Mouse (Mus musculus) brain, embryonic 14.5 days (tissue): ENCODE results near the gene 1700001C19Rik. TPM values are rescaled to one million over a fixed set of nuclear protein-coding genes. Genes with fewer than 3 reads are reported as not detected.
"Not testable (repeated sequence)": the region's sequence is repeated elsewhere in the genome, so short reads cannot be mapped to it uniquely, and the experiment has no call there.

Experiments
- DNase-seq: peaks from one replicate; pipeline ENCODE4 v3.0.0-alpha.2; 2011; ENCODE audit warnings: low read depth
- CTCF ChIP-seq: fragments of 200-500 bp; IDR thresholded peaks from 2 replicates; pipeline ENCODE4 v1.5.1; 2012; ENCODE audit warnings: inconsistent platforms, mild to moderate bottlenecking, moderate library complexity, borderline replicate concordance; ENCODE audit not compliant: insufficient read depth, insufficient read length; ENCODE audit errors: extremely low read depth
- POLR2A ChIP-seq: fragments of 200-500 bp; IDR thresholded peaks from 2 replicates; pipeline ENCODE4 v1.6.1; 2012; ENCODE audit warnings: mild to moderate bottlenecking, inconsistent platforms, borderline replicate concordance; ENCODE audit not compliant: poor library complexity, insufficient read depth, insufficient read length, severe bottlenecking; ENCODE audit errors: extremely low read depth
- polyA plus RNA-seq: library from polyadenylated mRNA; depleted of rRNA; stranded (reverse); fragments of >200 nt; gene quantifications from 2 replicates; pipeline ENCODE4 v1.2.3, GENCODE M21; 2012

Gene 1700001C19Rik
- polyA plus RNA-seq, 1 experiment, result 0.41 TPM

DNA sequence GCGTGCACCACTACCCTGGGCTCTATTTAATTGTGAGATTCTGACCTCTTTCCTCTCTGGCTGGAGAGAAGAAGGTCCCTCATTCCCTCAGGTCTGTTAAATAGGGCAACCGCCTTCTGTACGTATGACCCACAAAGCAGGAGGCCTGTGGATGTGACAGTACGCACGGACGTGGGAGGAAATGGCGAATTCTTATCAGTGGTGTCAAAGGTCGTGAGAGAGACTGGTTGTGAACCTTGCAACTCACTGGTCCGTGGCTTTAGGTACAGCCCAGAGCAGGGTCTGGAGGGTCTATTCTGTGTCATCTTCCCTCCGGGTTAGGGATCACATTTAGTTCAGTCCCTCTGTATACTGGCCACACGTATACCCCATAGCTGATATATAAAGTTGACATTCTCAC is 8.3 kb upstream of the 1700001C19Rik start:
- DNase-seq, result no peak
- TF ChIP-seq CTCF (no peak), POLR2A (no peak)

DNA sequence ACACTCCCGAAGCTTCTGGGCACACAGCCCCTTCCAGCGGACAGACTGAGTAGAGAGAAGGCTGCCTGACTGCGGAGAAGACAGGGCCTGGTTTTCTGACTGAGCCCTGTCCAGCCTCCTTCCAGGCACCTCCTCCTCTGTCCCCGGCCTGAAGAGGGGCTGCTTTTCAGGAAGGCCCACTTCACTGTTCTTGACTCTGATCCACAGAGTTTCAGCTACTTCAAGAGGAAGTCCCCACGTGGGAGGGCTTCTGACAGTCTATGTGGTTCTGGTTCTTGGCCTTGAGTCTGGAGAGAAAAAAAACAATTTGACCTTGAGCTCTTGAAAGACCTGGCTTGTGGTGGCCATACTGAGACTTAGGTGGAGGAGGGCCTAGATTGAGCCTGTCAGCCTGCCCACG is 6.9 kb upstream of the 1700001C19Rik start:
- TF ChIP-seq POLR2A, result no peak
- no peak for TF ChIP-seq CTCF
- DNase-seq, result no peak

GRCm38 (mm10) chr17:47442271-47442670 is 5.1 kb upstream of the 1700001C19Rik start:
- TF ChIP-seq CTCF (no peak), POLR2A (no peak)
- no peak for DNase-seq

DNA sequence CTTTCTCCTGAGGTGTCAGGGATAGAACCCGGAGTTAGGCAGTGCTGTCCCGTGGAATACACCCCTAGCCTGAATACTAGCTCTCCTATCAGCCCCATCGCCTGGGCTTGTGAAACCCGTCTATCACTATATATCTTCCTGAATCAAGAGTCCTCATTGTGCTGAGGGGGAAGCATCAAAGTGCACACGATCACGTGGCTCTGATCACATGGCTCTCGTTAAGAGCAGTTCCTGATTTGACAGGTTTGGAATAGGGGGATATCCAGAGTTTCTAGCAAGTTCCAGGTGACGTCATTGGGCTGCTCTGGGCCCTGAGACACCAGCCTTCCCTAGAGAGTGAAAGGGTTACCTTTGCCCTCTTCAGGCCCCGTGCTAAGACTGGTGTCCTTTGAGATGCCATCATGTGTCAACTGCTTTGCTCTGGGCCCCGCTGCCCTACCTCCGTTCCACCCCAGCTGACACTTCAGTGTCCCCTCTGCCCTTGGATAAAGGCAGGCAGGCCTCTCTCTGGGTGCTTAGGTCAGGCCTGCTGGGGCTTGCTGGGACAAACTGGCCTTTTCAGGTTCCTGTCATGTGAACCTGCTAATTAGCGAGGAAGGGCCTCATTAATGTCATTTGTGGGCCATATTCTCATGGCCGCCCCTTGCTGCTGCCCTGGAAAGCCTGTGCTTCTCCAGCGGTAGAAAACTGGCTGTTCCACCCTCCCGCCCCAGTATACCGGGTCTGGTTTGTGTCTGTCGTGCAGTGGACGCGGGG is 4.3 kb upstream of the 1700001C19Rik start:
- no peak for TF ChIP-seq POLR2A
- TF ChIP-seq CTCF, result no peak
- DNase-seq, result no peak

DNA sequence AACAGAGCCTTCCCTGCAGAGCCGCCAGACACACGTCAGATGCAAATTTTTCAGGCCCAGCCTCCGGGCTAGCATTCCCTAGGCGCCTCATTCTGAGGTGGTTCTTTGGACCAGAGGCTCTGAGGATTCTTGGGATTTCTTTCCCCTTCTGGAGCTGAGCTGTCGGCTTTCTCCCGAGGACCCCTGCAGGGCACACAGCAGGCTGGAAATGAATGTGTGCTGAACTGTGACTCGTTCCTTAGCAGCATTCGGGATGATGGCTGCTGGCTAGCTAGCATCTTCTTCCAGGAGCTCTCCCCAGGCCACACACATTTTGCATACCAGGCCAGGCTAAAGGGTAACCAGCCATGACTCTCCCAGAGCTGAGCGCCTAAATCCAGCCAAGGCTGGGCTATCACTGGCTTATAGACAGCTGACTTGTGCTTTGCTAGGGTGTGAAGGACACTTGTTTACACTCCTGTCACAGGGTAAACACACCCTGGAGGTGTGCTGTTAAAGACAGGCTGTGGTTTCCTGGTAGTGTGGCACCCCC is 3.2 kb upstream of the 1700001C19Rik start:
- TF ChIP-seq CTCF (no peak), POLR2A (no peak)
- DNase-seq, result peak; percentile 40

DNA sequence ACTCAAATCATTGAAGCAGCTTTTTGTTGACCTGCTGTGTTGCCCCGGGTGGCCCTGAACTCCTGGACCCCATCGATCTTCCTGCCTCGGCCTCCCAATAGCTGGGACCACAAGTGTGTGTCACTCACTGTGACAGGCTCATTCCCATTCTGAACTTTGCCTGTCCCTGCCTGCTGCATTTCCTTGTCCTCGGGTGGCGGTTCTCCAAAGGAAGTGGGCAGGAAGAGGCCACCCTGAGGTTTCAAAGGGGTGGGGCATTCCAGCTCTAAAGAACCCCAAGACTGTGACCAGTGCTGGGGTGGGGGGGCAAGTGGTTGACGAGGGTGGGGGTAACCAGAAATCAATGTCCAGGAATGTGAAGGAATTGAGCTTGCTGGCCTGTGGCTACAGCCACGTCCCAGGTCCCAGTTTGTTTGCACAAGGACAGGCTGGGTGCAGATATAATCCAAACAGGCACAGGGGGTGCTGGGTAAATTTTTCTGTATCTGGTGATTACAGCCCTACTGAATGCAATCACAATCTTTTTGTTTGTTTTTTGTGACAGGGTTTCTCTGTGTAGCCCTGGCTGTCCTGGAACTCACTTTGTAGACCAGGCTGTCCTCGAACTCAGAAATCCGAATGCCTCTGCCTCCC is 2.3 kb upstream of the 1700001C19Rik start:
- no peak for TF ChIP-seq POLR2A
- TF ChIP-seq CTCF, result no peak

DNA sequence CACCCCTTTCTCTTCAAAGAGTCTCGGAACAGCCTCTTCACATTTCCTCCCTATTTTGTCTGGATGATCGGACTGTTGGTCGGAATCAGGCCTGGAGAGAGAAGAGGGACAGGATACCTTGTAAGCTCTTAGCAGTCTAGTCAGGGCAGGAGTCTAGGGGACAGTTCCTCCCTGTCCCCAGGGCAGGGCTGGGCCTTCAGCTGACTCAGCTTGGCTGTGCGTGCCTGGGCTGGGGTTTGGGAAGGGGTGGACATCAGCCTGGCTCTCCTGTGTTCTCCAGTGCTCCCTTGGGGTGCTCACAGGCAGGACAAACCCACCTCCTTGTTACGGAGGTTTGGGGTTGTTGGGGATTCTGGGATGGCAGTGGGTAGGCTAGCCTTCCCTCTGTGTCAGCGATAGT is 1.4 kb upstream of the 1700001C19Rik start:
- DNase-seq, result no peak
- TF ChIP-seq CTCF, result no peak
- TF ChIP-seq POLR2A, result no peak

More for the DNA sequence above, 2.3 kb upstream of the 1700001C19Rik start:
- no peak for DNase-seq

DNA sequence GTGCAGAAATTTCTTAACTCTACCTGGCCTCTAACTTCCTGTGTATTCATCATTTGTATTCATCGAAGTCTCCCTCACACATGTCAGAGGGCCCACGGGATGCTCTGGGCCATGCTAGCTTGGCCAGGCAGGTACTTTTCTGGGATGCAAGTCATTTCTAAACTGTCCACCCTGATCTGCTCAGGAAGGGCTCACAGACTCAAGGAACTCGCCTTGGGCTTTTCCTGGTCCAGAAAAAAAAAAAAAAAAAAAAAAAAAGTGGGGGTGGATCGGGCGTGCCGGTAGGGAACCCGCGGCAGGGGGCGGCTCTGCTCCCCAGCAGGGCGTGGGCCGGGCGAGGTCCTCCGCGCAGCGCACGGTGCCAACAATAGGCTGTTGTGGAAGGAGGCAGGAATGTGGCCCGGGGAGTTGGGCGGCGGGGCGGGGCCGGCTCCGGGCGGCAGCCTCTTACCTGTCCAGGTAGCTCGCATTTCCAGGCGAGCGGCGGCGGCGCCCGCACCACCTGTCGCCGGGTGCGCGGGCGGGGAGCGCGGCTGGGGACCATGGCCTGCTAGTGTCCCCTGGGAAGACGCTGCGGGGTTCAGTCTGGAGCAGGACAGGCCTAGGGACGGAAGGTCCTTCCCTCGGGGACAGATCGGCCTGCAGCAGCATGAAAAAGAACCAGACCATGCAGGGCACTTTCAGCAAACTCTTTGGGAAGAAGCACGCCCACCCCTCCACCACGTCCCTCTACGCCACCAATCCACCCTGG is 845 bp downstream of the 1700001C19Rik start, which contains the start of gene AI661453:
Gene AI661453, plus strand, starts transcription at position 460 of the 751 bp plus-strand sequence.
- TF ChIP-seq CTCF (no peak), POLR2A (no peak)
- DNase-seq, result no peak

DNA sequence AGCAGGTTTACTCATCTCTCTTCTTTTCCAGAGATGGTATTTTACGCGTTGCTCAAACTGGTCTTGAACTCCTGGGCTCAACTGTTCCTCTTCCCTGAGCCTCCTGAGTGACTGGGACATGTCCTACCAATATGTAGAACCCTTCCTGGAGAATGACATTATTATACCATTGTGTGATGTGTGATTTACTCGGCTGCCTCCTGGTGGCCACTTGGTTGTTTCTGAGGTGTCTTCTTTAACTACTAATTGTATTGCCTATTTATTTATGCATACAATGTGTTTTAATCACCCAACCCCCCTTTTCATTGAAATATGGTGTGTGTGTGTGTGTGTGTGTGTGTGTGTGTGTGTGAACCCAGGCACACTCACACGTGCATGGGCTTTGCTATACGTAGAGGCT is 6.4 kb downstream of the 1700001C19Rik start:
- TF ChIP-seq CTCF (no peak), POLR2A (no peak)
- no peak for DNase-seq

GRCm38 (mm10) chr17:47428831-47429304 is 8.3 kb downstream of the 1700001C19Rik start:
- peak; percentile 68 for DNase-seq

DNA sequence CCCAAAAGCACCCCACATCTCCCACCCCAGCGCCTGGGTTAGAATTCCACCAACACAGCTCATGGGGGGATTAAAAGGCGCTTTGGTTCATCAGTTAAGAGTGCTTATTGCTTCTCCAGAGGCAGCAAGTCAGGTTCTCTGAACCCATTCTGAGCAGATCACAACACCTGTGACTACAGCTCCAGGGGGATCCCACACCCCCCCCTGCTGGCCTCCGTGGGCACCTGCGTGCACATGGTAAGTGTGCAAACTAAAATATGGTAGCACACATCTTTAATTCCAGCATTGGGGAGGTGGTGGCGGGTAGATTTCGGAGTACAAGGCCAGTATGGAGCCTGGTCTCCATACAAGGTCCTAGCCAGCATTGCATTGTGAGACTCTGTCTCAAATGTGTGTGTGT is 9.9 kb downstream of the 1700001C19Rik start:
- no peak for DNase-seq
- TF ChIP-seq CTCF (peak; percentile 25; the same call in 1 of the 2 replicates), POLR2A (no peak)

More at GRCm38 (mm10) chr17:47428831-47429304, 8.3 kb downstream of the 1700001C19Rik start:
- TF ChIP-seq POLR2A, result no peak
- peak; percentile 60 for TF ChIP-seq CTCF

GRCm38 (mm10) chr17:47424186-47424585 is 13.0 kb downstream of the 1700001C19Rik start:
- no peak for DNase-seq
- no peak for TF ChIP-seq POLR2A
- no peak for TF ChIP-seq CTCF

GRCm38 (mm10) chr17:47422616-47423015 is 14.6 kb downstream of the 1700001C19Rik start:
- not testable (repeated sequence) for DNase-seq
